Mouse (Mus musculus): ENCODE results near the gene Zkscan16.

The Zkscan16 gene

GRCm38 (mm10) chr4:58935846-58936245 lies 7.6 kb upstream of the Zkscan16 start:
- DNase-seq (ENCODE audit: low read depth in 1 of 2, low spot score in 2 of 2): no peak

GRCm38 (mm10) chr4:58941638-58942037 lies 1.8 kb upstream of the Zkscan16 start:
- DNase-seq (ENCODE audit: low read depth in 1 of 2, low spot score in 2 of 2): no peak

GRCm38 (mm10) chr4:58942942-58943341 lies 486 bp upstream of the Zkscan16 start:
- DNase-seq (ENCODE audit: low read depth in 1 of 2, low spot score in 2 of 2): no peak

- no peak for DNase-seq (ENCODE audit: low read depth in 1 of 2, low spot score in 2 of 2)
Measured at GRCm38 (mm10) chr4:58944206-58944553, 752 bp downstream of the Zkscan16 start.

- DNase-seq (ENCODE audit: low read depth in 1 of 2, low spot score in 2 of 2): no peak
Measured at GRCm38 (mm10) chr4:58944695-58945094, 1.3 kb downstream of the Zkscan16 start.

- no peak for DNase-seq (ENCODE audit: low read depth in 1 of 2, low spot score in 2 of 2)
Measured at GRCm38 (mm10) chr4:58948391-58948790, 5.0 kb downstream of the Zkscan16 start.

GRCm38 (mm10) chr4:58952630-58953029 lies 9.2 kb downstream of the Zkscan16 start:
- DNase-seq (ENCODE audit: low read depth in 1 of 2, low spot score in 2 of 2): no peak

GRCm38 (mm10) chr4:58961719-58962118 lies 18.3 kb downstream of the Zkscan16 start:
- no peak for DNase-seq (ENCODE audit: low read depth in 1 of 2, low spot score in 2 of 2)

- DNase-seq (ENCODE audit: low read depth in 1 of 2, low spot score in 2 of 2): no peak
Measured at GRCm38 (mm10) chr4:58963271-58963670, 19.8 kb downstream of the Zkscan16 start.

GRCm38 (mm10) chr4:58965136-58965535 lies 21.7 kb downstream of the Zkscan16 start:
- no peak for DNase-seq (ENCODE audit: low read depth in 1 of 2, low spot score in 2 of 2)

- DNase-seq (ENCODE audit: low read depth in 1 of 2, low spot score in 2 of 2): no peak
Measured at GRCm38 (mm10) chr4:58970678-58971077, 27.2 kb downstream of the Zkscan16 start.

GRCm38 (mm10) chr4:58975711-58976110 lies 32.3 kb downstream of the Zkscan16 start:
- no peak for DNase-seq (ENCODE audit: low read depth in 1 of 2, low spot score in 2 of 2)

GRCm38 (mm10) chr4:58981421-58981820 lies 38.0 kb downstream of the Zkscan16 start:
- no peak for DNase-seq (ENCODE audit: low read depth in 1 of 2, low spot score in 2 of 2)

GRCm38 (mm10) chr4:58982806-58983205 lies 39.4 kb downstream of the Zkscan16 start:
- no peak for DNase-seq (ENCODE audit: low read depth in 1 of 2, low spot score in 2 of 2)

- peak in 1 of 2 experiments; percentile 72 for DNase-seq (ENCODE audit: low read depth in 1 of 2, low spot score in 2 of 2)
Measured at GRCm38 (mm10) chr4:58985157-58985648, 41.8 kb downstream of the Zkscan16 start.

GRCm38 (mm10) chr4:58986540-58987190 lies 43.2 kb downstream of the Zkscan16 start, which contains the start of gene Ptgr1:
Ptgr1 (minus strand) TSS chr4:58987119.
- peak in 1 of 2 experiments; percentile 43 for DNase-seq (ENCODE audit: low read depth in 1 of 2, low spot score in 2 of 2)

GRCm38 (mm10) chr4:58989303-58989898 lies 46.0 kb downstream of the Zkscan16 start:
- DNase-seq (ENCODE audit: low read depth in 1 of 2, low spot score in 2 of 2): no peak

- DNase-seq (ENCODE audit: low read depth in 1 of 2, low spot score in 2 of 2): no peak
Measured at GRCm38 (mm10) chr4:58990609-58991434, 47.4 kb downstream of the Zkscan16 start.

- DNase-seq (ENCODE audit: low read depth in 1 of 2, low spot score in 2 of 2): no peak
Measured at GRCm38 (mm10) chr4:58992195-58992594, 48.8 kb downstream of the Zkscan16 start.

- DNase-seq (ENCODE audit: low read depth in 1 of 2, low spot score in 2 of 2): no peak
Measured at GRCm38 (mm10) chr4:58994762-58995161, 51.3 kb downstream of the Zkscan16 start, which contains the start of gene Dnajc25. Dnajc25 (plus strand) TSS chr4:58995062.

GRCm38 (mm10) chr4:58995251-58995693 lies 51.8 kb downstream of the Zkscan16 start:
- DNase-seq (ENCODE audit: low read depth in 1 of 2, low spot score in 2 of 2): no peak

GRCm38 (mm10) chr4:58997081-58997480 lies 53.7 kb downstream of the Zkscan16 start:
- DNase-seq (ENCODE audit: low read depth in 1 of 2, low spot score in 2 of 2): no peak

All from monocyte, adult 2 months (primary cell).